Mouse (Mus musculus) MEL (cell line): ENCODE data around the gene Epn3.

Source experiments
- POLR2A ChIP-seq, 2 experiments: IDR thresholded peaks; 2 replicates each; pipeline ENCODE4 v1.6.1; 2011 to 2012; ENCODE audit warnings: low read length in 2 of 2, mild to moderate bottlenecking in 2 of 2, control low read depth in 1 of 2, improper control_type of control experiment in 1 of 2, low read depth in 1 of 2, moderate library complexity in 1 of 2; ENCODE audit not compliant: control insufficient read depth in 1 of 2, insufficient read depth in 1 of 2, poor library complexity in 1 of 2
- POLR2AphosphoS2 ChIP-seq: IDR thresholded peaks from 2 replicates; pipeline ENCODE4 v1.6.1; 2011; ENCODE audit warnings: low read length, improper control_type of control experiment

DNA sequence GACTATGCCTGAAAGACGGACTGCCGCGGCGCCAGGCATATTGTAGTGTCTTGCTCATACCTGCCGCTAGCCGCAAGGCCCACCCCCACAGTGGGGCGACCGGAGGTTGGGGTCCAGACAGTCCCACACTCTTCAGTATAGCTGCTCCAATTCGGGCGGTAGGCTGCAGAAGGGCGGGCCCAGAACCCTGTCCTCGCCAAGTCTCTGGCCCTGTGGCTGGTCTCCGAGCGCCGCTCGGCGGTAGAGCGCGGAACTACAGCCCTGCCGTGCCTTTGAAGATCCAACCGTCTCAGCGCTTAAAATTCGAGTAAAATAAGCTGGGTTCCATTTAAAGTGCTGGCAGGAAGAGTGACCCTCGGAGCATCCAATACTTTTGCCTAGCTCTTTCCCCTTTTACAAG is 13.8 kb downstream of the Epn3 start, which contains the start of gene Spata20:
- no peak for TF ChIP-seq POLR2AphosphoS2
- TF ChIP-seq POLR2A (IDR thresholded peaks at IDR 0.05; ENCODE audit: control insufficient read depth in 1 of 2, insufficient read depth in 1 of 2, low read depth in 1 of 2, low read length in 2 of 2, poor library complexity in 1 of 2), result no peak
